Mouse (Mus musculus): ENCODE results near the gene Ppp1r32. TPM values are rescaled to one million over a fixed set of nuclear protein-coding genes. Genes with fewer than 3 reads are reported as not detected.

Ppp1r32 gene
- total RNA-seq, 1 experiment, result 0.62 TPM

GRCm38 (mm10) chr19:10427431-10427830 is 55.3 kb downstream of the Ppp1r32 start:
- TF ChIP-seq CHD2 (IDR thresholded peaks at IDR 0.05; ENCODE audit: low read depth, low read length) (no peak), HCFC1 (IDR thresholded peaks at IDR 0.05; ENCODE audit: borderline replicate concordance, insufficient read depth, low read length) (no peak), MAFK (IDR thresholded peaks at IDR 0.05; ENCODE audit: insufficient read depth, low read depth, low read length) (no peak), ZNF384 (IDR thresholded peaks at IDR 0.05; ENCODE audit: low read depth, low read length) (no peak), ZC3H11A (IDR thresholded peaks at IDR 0.05; ENCODE audit: borderline replicate concordance, low read depth, low read length) (no peak)
- Histone ChIP-seq H3K9ac (ENCODE audit: insufficient read depth, low read depth, low read length, poor library complexity, severe bottlenecking) (no peak overlapping the region), H3K27ac (ENCODE audit: insufficient read depth, low read depth, low read length, poor library complexity, severe bottlenecking) (no peak overlapping the region), H3K9me3 (ENCODE audit: control insufficient read depth, insufficient read depth, low read depth, low read length) (no peaks in the 10 kb centered on the region), H3K36me3 (ENCODE audit: control insufficient read depth, insufficient read depth, low read length, poor library complexity, severe bottlenecking) (no peaks in the 10 kb centered on the region), H3K4me1 (ENCODE audit: control insufficient read depth in 2 of 2, insufficient read depth in 2 of 2, low read length in 2 of 2, poor library complexity in 1 of 2) (peaks cover 0 to 3% of the 10 kb centered on the region in 2 experiments; a peak in 1 of 4 replicates), H3K4me3 (ENCODE audit: insufficient read depth in 1 of 2, low read depth in 1 of 2, low read length in 2 of 2, poor library complexity in 1 of 2, severe bottlenecking in 1 of 2) (no peak overlapping the region)
- DNase-seq (ENCODE audit: low read depth, low spot score), result no peak
- in situ Hi-C loops (cut with MboI; ENCODE audit: low sequenced_read_pairs in 2 of 2, unreplicated experiment in 2 of 2), result no loop called here

- no peaks in the 10 kb centered on the region for H3K36me3 ChIP-seq (ENCODE audit: control insufficient read depth, insufficient read depth, low read length, poor library complexity, severe bottlenecking)
- H3K4me1 ChIP-seq (ENCODE audit: control insufficient read depth in 2 of 2, insufficient read depth in 2 of 2, low read length in 2 of 2, poor library complexity in 1 of 2), result peaks cover 0 to 8% of the 10 kb centered on the region in 2 experiments; a peak in 2 of 4 replicates
- H3K4me3 ChIP-seq (ENCODE audit: insufficient read depth in 1 of 2, low read depth in 1 of 2, low read length in 2 of 2, poor library complexity in 1 of 2, severe bottlenecking in 1 of 2), result no peak overlapping the region
- no peaks in the 10 kb centered on the region for H3K9me3 ChIP-seq (ENCODE audit: control insufficient read depth, insufficient read depth, low read depth, low read length)
- in situ Hi-C loops (cut with MboI; ENCODE audit: low sequenced_read_pairs in 2 of 2, unreplicated experiment in 2 of 2), result no loop called here
- no peak for DNase-seq (ENCODE audit: low read depth, low spot score)
- TF ChIP-seq ZC3H11A (IDR thresholded peaks at IDR 0.05; ENCODE audit: borderline replicate concordance, low read depth, low read length) (no peak), MAFK (IDR thresholded peaks at IDR 0.05; ENCODE audit: insufficient read depth, low read depth, low read length) (no peak), CHD2 (IDR thresholded peaks at IDR 0.05; ENCODE audit: low read depth, low read length) (no peak), HCFC1 (IDR thresholded peaks at IDR 0.05; ENCODE audit: borderline replicate concordance, insufficient read depth, low read length) (no peak)
- H3K9ac ChIP-seq (ENCODE audit: insufficient read depth, low read depth, low read length, poor library complexity, severe bottlenecking), result no peak overlapping the region
- H3K27ac ChIP-seq (ENCODE audit: insufficient read depth, low read depth, low read length, poor library complexity, severe bottlenecking), result no peak overlapping the region
These were observed 55.9 kb downstream of the Ppp1r32 start for GRCm38 (mm10) chr19:10426793-10427192.

GRCm38 (mm10) chr19:10426312-10426711 is 56.4 kb downstream of the Ppp1r32 start:
- Histone ChIP-seq H3K4me1 (ENCODE audit: control insufficient read depth in 2 of 2, insufficient read depth in 2 of 2, low read length in 2 of 2, poor library complexity in 1 of 2) (peaks cover 0 to 11% of the 10 kb centered on the region in 2 experiments; a peak in 2 of 4 replicates), H3K4me3 (ENCODE audit: insufficient read depth in 1 of 2, low read depth in 1 of 2, low read length in 2 of 2, poor library complexity in 1 of 2, severe bottlenecking in 1 of 2) (no peak overlapping the region), H3K27ac (ENCODE audit: insufficient read depth, low read depth, low read length, poor library complexity, severe bottlenecking) (no peak overlapping the region), H3K36me3 (ENCODE audit: control insufficient read depth, insufficient read depth, low read length, poor library complexity, severe bottlenecking) (no peaks in the 10 kb centered on the region), H3K9me3 (ENCODE audit: control insufficient read depth, insufficient read depth, low read depth, low read length) (no peaks in the 10 kb centered on the region), H3K9ac (ENCODE audit: insufficient read depth, low read depth, low read length, poor library complexity, severe bottlenecking) (no peak overlapping the region)
- TF ChIP-seq HCFC1 (IDR thresholded peaks at IDR 0.05; ENCODE audit: borderline replicate concordance, insufficient read depth, low read length) (no peak), ZNF384 (IDR thresholded peaks at IDR 0.05; ENCODE audit: low read depth, low read length) (no peak), MAFK (IDR thresholded peaks at IDR 0.05; ENCODE audit: insufficient read depth, low read depth, low read length) (no peak), ZC3H11A (IDR thresholded peaks at IDR 0.05; ENCODE audit: borderline replicate concordance, low read depth, low read length) (no peak), CHD2 (IDR thresholded peaks at IDR 0.05; ENCODE audit: low read depth, low read length) (no peak)
- in situ Hi-C loops (cut with MboI; ENCODE audit: low sequenced_read_pairs in 2 of 2, unreplicated experiment in 2 of 2), result no loop called here
- no peak for DNase-seq (ENCODE audit: low read depth, low spot score)

- H3K9ac ChIP-seq (ENCODE audit: insufficient read depth, low read depth, low read length, poor library complexity, severe bottlenecking), result no peak overlapping the region
- H3K4me1 ChIP-seq (ENCODE audit: control insufficient read depth in 2 of 2, insufficient read depth in 2 of 2, low read length in 2 of 2, poor library complexity in 1 of 2), result peaks cover 0 to 12% of the 10 kb centered on the region in 2 experiments; a peak in 2 of 4 replicates
- in situ Hi-C loops (cut with MboI; ENCODE audit: low sequenced_read_pairs in 2 of 2, unreplicated experiment in 2 of 2), result no loop called here
- H3K36me3 ChIP-seq (ENCODE audit: control insufficient read depth, insufficient read depth, low read length, poor library complexity, severe bottlenecking), result no peaks in the 10 kb centered on the region
- H3K9me3 ChIP-seq (ENCODE audit: control insufficient read depth, insufficient read depth, low read depth, low read length), result no peaks in the 10 kb centered on the region
- no peak for TF ChIP-seq HCFC1 (IDR thresholded peaks at IDR 0.05; ENCODE audit: borderline replicate concordance, insufficient read depth, low read length)
- TF ChIP-seq ZC3H11A (IDR thresholded peaks at IDR 0.05; ENCODE audit: borderline replicate concordance, low read depth, low read length), result no peak
- H3K4me3 ChIP-seq (ENCODE audit: insufficient read depth in 1 of 2, low read depth in 1 of 2, low read length in 2 of 2, poor library complexity in 1 of 2, severe bottlenecking in 1 of 2), result no peak overlapping the region
- H3K27ac ChIP-seq (ENCODE audit: insufficient read depth, low read depth, low read length, poor library complexity, severe bottlenecking), result no peak overlapping the region
- DNase-seq (ENCODE audit: low read depth, low spot score), result no peak
These were observed 57.1 kb downstream of the Ppp1r32 start for GRCm38 (mm10) chr19:10425484-10426270.

Data from ES-E14 (cell line).